Mouse (Mus musculus) hindbrain, embryonic 13.5 days (tissue): ENCODE results near the gene Tlnrd1. TPM values are rescaled to one million over a fixed set of nuclear protein-coding genes. Genes with fewer than 3 reads are reported as not detected.
"Not testable (repeated sequence)": the region's sequence is repeated elsewhere in the genome, so short reads cannot be mapped to it uniquely, and the experiment has no call there.

ENCODE experiments used
- ATAC-seq: fragments of 200-750 bp; cut with Nextera tagmentation; 2 replicates; pipeline ENCODE4 v1.8.0; 2017; ENCODE audit warnings: moderate TSS enrichment; ENCODE audit not compliant: low FRiP score
- H3K27ac ChIP-seq: fragments of 300-500 bp; sonication (generic); 2 replicates; pipeline ENCODE4 v1.5.1; 2015; ENCODE audit warnings: inconsistent platforms, mild to moderate bottlenecking, moderate library complexity
- H3K27me3 ChIP-seq: fragments of 300-500 bp; sonication (generic); 2 replicates; pipeline ENCODE4 v1.6.1; 2015; ENCODE audit warnings: mild to moderate bottlenecking, inconsistent platforms
- H3K36me3 ChIP-seq: fragments of 300-500 bp; sonication (generic); 2 replicates; pipeline ENCODE4 v1.6.1; 2015; ENCODE audit warnings: mild to moderate bottlenecking, inconsistent platforms
- H3K4me1 ChIP-seq: fragments of 300-500 bp; sonication (generic); replicated peaks from 2 replicates; pipeline ENCODE4 v1.6.1; 2015; ENCODE audit warnings: inconsistent platforms
- H3K4me2 ChIP-seq: fragments of 300-500 bp; sonication (generic); 2 replicates; pipeline ENCODE4 v1.6.1; 2015; ENCODE audit warnings: inconsistent platforms, mild to moderate bottlenecking, moderate library complexity
- H3K4me3 ChIP-seq: fragments of 300-500 bp; sonication (generic); 2 replicates; pipeline ENCODE4 v1.5.1; 2015; ENCODE audit warnings: mild to moderate bottlenecking, inconsistent platforms
- H3K9ac ChIP-seq: fragments of 300-500 bp; sonication (generic); 2 replicates; pipeline ENCODE4 v1.6.1; 2015; ENCODE audit warnings: mild to moderate bottlenecking, inconsistent platforms
- H3K9me3 ChIP-seq: fragments of 300-500 bp; sonication (generic); 2 replicates; pipeline ENCODE4 v1.6.1; 2016; ENCODE audit warnings: inconsistent platforms
- WGBS: fragments of 180-500 bp; shearing (Covaris S2); methylation state at CpG from one replicate; pipeline ENCODE4 v1.1.7; 2015; 5-methylcytosine and 5-hydroxymethylcytosine counted together
- polyA plus RNA-seq: library from polyadenylated mRNA; unstranded; fragments of >200 nt; fragmentation: Nextera tagmentation; extraction: Ambion mirVana; gene quantifications from 2 replicates; pipeline ENCODE4 v1.2.1, GENCODE M21; 2015

The Tlnrd1 gene
- polyA plus RNA-seq, 1 experiment from 2014 or later, result 7.5 TPM

GRCm38 (mm10) chr7:83896077-83896740 is 12.1 kb upstream of the Tlnrd1 start:
- H3K4me1 ChIP-seq, result peaks cover 24% of the 10 kb centered on the region
- H3K27me3 ChIP-seq, result no peaks in the 10 kb centered on the region
- WGBS, result 95% methylated on average over 5 of the region's 5 CpGs
- no peak overlapping the region for H3K4me3 ChIP-seq
- no peak overlapping the region for H3K9ac ChIP-seq
- H3K9me3 ChIP-seq, result no peaks in the 10 kb centered on the region
- no peak overlapping the region for H3K27ac ChIP-seq
- no peak overlapping the region for H3K4me2 ChIP-seq
- H3K36me3 ChIP-seq, result peaks cover 50% of the 10 kb centered on the region
- no peak for ATAC-seq

GRCm38 (mm10) chr7:83894348-83894747 is 10.2 kb upstream of the Tlnrd1 start:
- H3K27ac ChIP-seq, result no peak overlapping the region
- H3K4me1 ChIP-seq, result peaks cover 24% of the 10 kb centered on the region
- H3K9ac ChIP-seq, result no peak overlapping the region
- no peaks in the 10 kb centered on the region for H3K27me3 ChIP-seq
- no peak overlapping the region for H3K4me3 ChIP-seq
- no peaks in the 10 kb centered on the region for H3K9me3 ChIP-seq
- H3K36me3 ChIP-seq, result peaks cover 33% of the 10 kb centered on the region
- no peak overlapping the region for H3K4me2 ChIP-seq
- ATAC-seq, result no peak
- 92% methylated on average over 1 of the region's 1 CpGs for WGBS

- ATAC-seq, result no peak
- no peaks in the 10 kb centered on the region for H3K9me3 ChIP-seq
- WGBS, result 0% methylated on average over 19 of the region's 21 CpGs
- peak overlapping the region; percentile 89 for H3K9ac ChIP-seq
- H3K4me3 ChIP-seq, result peak overlapping the region; percentile 75
- peaks cover 12% of the 10 kb centered on the region for H3K36me3 ChIP-seq
- H3K27me3 ChIP-seq, result no peaks in the 10 kb centered on the region
- H3K27ac ChIP-seq, result peak overlapping the region; percentile 90
- H3K4me2 ChIP-seq, result peak overlapping the region; percentile 86
- peaks cover 24% of the 10 kb centered on the region for H3K4me1 ChIP-seq
Observed at GRCm38 (mm10) chr7:83892333-83892669, 8.2 kb upstream of the Tlnrd1 start.

GRCm38 (mm10) chr7:83891433-83892332 is 7.6 kb upstream of the Tlnrd1 start:
- peak; percentile 97 for ATAC-seq
- no peaks in the 10 kb centered on the region for H3K27me3 ChIP-seq
- H3K27ac ChIP-seq, result peak overlapping the region; percentile 90
- peak overlapping the region; percentile 86 for H3K4me2 ChIP-seq
- H3K9me3 ChIP-seq, result no peaks in the 10 kb centered on the region
- WGBS, result 2% methylated on average over 44 of the region's 44 CpGs
- peaks cover 10% of the 10 kb centered on the region for H3K36me3 ChIP-seq
- H3K4me1 ChIP-seq, result peaks cover 24% of the 10 kb centered on the region
- H3K9ac ChIP-seq, result peak overlapping the region; percentile 89
- peak overlapping the region; percentile 75 for H3K4me3 ChIP-seq

- not testable (repeated sequence) for ATAC-seq, H3K4me3 ChIP-seq, H3K4me2 ChIP-seq, H3K27me3 ChIP-seq, H3K9ac ChIP-seq, H3K27ac ChIP-seq, H3K36me3 ChIP-seq, H3K9me3 ChIP-seq
- H3K4me1 ChIP-seq, result peaks cover 28% of the 10 kb centered on the region
- 92% methylated on average over 5 of the region's 5 CpGs for WGBS
Observed at GRCm38 (mm10) chr7:83889946-83890345, 5.8 kb upstream of the Tlnrd1 start.

- Histone ChIP-seq H3K9ac (no peak overlapping the region), H3K36me3 (no peaks in the 10 kb centered on the region), H3K4me1 (peaks cover 29% of the 10 kb centered on the region), H3K4me2 (no peak overlapping the region), H3K4me3 (no peak overlapping the region), H3K27ac (no peak overlapping the region), H3K27me3 (no peaks in the 10 kb centered on the region), H3K9me3 (no peaks in the 10 kb centered on the region)
- 76% methylated on average over 3 of the region's 3 CpGs for WGBS
- no peak for ATAC-seq
Observed at GRCm38 (mm10) chr7:83889383-83889782, 5.3 kb upstream of the Tlnrd1 start.

GRCm38 (mm10) chr7:83886366-83887129 is 2.4 kb upstream of the Tlnrd1 start:
- Histone ChIP-seq H3K9me3 (no peaks in the 10 kb centered on the region), H3K27me3 (no peaks in the 10 kb centered on the region), H3K4me3 (no peak overlapping the region), H3K36me3 (peaks cover 5% of the 10 kb centered on the region), H3K9ac (no peak overlapping the region), H3K4me1 (peaks cover 26% of the 10 kb centered on the region), H3K27ac (no peak overlapping the region), H3K4me2 (no peak overlapping the region)
- WGBS, result 95% methylated on average over 6 of the region's 6 CpGs
- no peak for ATAC-seq

- no peak for ATAC-seq
- Histone ChIP-seq H3K4me2 (no peak overlapping the region), H3K9me3 (no peaks in the 10 kb centered on the region), H3K27ac (no peak overlapping the region), H3K36me3 (peaks cover 5% of the 10 kb centered on the region), H3K4me1 (peaks cover 31% of the 10 kb centered on the region), H3K27me3 (no peaks in the 10 kb centered on the region), H3K9ac (no peak overlapping the region), H3K4me3 (no peak overlapping the region)
- 91% methylated on average over 4 of the region's 4 CpGs for WGBS
Observed at GRCm38 (mm10) chr7:83885835-83886234, 1.7 kb upstream of the Tlnrd1 start.

- Histone ChIP-seq H3K9me3 (no peaks in the 10 kb centered on the region), H3K9ac (peak overlapping the region; percentile 91), H3K36me3 (peaks cover 5% of the 10 kb centered on the region), H3K27ac (peak overlapping the region; percentile 94), H3K4me2 (peak overlapping the region; percentile 89), H3K27me3 (no peaks in the 10 kb centered on the region), H3K4me3 (peak overlapping the region; percentile 83), H3K4me1 (peaks cover 39% of the 10 kb centered on the region)
- 38% methylated on average over 6 of the region's 6 CpGs for WGBS
- ATAC-seq, result no peak; the same call in 1 of the 2 replicates
Observed at GRCm38 (mm10) chr7:83884921-83885532, 922 bp upstream of the Tlnrd1 start.

- peak overlapping the region; percentile 91 for H3K9ac ChIP-seq
- H3K27ac ChIP-seq, result peak overlapping the region; percentile 94
- H3K4me1 ChIP-seq, result peaks cover 55% of the 10 kb centered on the region
- ATAC-seq, result peak; percentile 75
- H3K9me3 ChIP-seq, result no peaks in the 10 kb centered on the region
- WGBS, result under 1% methylated on average over 81 of the region's 91 CpGs
- peak overlapping the region; percentile 83 for H3K4me3 ChIP-seq
- H3K27me3 ChIP-seq, result no peaks in the 10 kb centered on the region
- H3K4me2 ChIP-seq, result peak overlapping the region; percentile 89
- H3K36me3 ChIP-seq, result peaks cover 5% of the 10 kb centered on the region
Observed at GRCm38 (mm10) chr7:83883276-83884020, 657 bp downstream of the Tlnrd1 start.

GRCm38 (mm10) chr7:83882633-83883275 is 1.4 kb downstream of the Tlnrd1 start:
- 18% methylated on average over 56 of the region's 56 CpGs for WGBS
- no peaks in the 10 kb centered on the region for H3K27me3 ChIP-seq
- no peaks in the 10 kb centered on the region for H3K9me3 ChIP-seq
- peaks cover 62% of the 10 kb centered on the region for H3K4me1 ChIP-seq
- peak; percentile 14 for ATAC-seq
- H3K9ac ChIP-seq, result peak overlapping the region; percentile 91
- H3K4me3 ChIP-seq, result peak overlapping the region; percentile 83
- peak overlapping the region; percentile 89 for H3K4me2 ChIP-seq
- H3K36me3 ChIP-seq, result peaks cover 7% of the 10 kb centered on the region
- H3K27ac ChIP-seq, result peak overlapping the region; percentile 94
